Comparison of ENCODE assay signal across 28 mouse cellular contexts in the genomic region with DNA sequence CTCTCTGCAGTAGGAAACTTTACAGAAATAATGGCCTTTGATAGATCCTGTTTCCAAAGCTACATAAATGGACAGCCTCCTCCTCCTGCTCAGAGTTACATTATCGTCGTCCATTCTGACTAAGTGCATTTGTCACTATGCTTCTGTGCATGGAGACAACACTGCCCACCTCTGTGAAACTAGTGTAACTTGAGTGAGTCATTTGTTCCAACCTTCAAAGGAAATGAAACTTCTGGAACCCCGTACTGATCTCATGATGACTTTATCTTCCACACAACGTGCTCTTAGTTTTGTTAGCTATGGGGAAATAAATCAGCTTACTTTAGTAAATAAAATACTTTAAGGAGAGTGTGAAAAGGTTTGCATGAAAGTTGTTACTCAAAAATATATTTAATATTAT. TPM values are rescaled to one million over a fixed set of nuclear protein-coding genes. Genes with fewer than 3 reads are reported as not detected.
"Had no signal": no experiment of that assay in that cellular context is flagged by ENCODE, and none has a peak within 500 bp of the region (broad histone marks: within the 10 kb centered on the region; RNA-seq: fewer than 3 reads in every experiment).

No protein-coding gene starts in this region.

- DNase-seq: gastrocnemius, postnatal 14 days; gastrocnemius, postnatal 36 days; heart, adult 11 months; heart, adult 2 months; heart, postnatal 14 days; heart, postnatal 36 days; kidney, adult 11 months; kidney, adult 2 months; kidney, adult 9 months; kidney, postnatal 14 days; kidney, postnatal 36 days; layer of hippocampus, adult 9-11 months; layer of hippocampus, postnatal 36 days; left cerebral cortex, postnatal 4 days had no signal

- H3K4me1 ChIP-seq: intestine, embryonic 15.5 days; kidney, embryonic 15.5 days; limb, embryonic 13.5 days; limb, embryonic 15.5 days; liver, embryonic 12.5 days had no signal

- H3K4me3 ChIP-seq: heart, adult 2 months; heart, embryonic 13.5 days; heart, embryonic 15.5 days; intestine, embryonic 15.5 days; kidney, embryonic 15.5 days; limb, embryonic 13.5 days; limb, embryonic 15.5 days; liver, embryonic 12.5 days had no signal

- ATAC-seq: hindbrain, embryonic 16.5 days; inflammation-experienced regulatory T-cells, adult 6 months; intestine, embryonic 15.5 days; liver, embryonic 12.5 days had no signal

- H3K27ac ChIP-seq: heart, adult 2 months; heart, embryonic 13.5 days; heart, embryonic 15.5 days; hindbrain, embryonic 14.5 days; intestine, embryonic 15.5 days; kidney, embryonic 15.5 days; kidney, postnatal 0 days; limb, embryonic 13.5 days; limb, embryonic 15.5 days; liver, embryonic 12.5 days; liver, embryonic 14.5 days had no signal

- H3K27me3 ChIP-seq: heart, embryonic 13.5 days; heart, embryonic 15.5 days; intestine, embryonic 15.5 days; kidney, embryonic 15.5 days; limb, embryonic 13.5 days; limb, embryonic 15.5 days; liver, embryonic 12.5 days had no signal

- H3K9ac ChIP-seq: heart, embryonic 13.5 days; heart, embryonic 15.5 days; hindbrain, embryonic 14.5 days; intestine, embryonic 15.5 days; kidney, embryonic 15.5 days; limb, embryonic 13.5 days; limb, embryonic 15.5 days; liver, embryonic 12.5 days; liver, embryonic 14.5 days had no signal

- H3K36me3 ChIP-seq: heart, embryonic 13.5 days; heart, embryonic 15.5 days; intestine, embryonic 15.5 days; kidney, embryonic 15.5 days; limb, embryonic 13.5 days; limb, embryonic 15.5 days; liver, embryonic 12.5 days had no signal

- H3K9me3 ChIP-seq: heart, embryonic 13.5 days; heart, embryonic 15.5 days; intestine, embryonic 15.5 days; kidney, embryonic 15.5 days; limb, embryonic 13.5 days; limb, embryonic 15.5 days; liver, embryonic 12.5 days had no signal

- H3K4me2 ChIP-seq: heart, embryonic 11.5 days; heart, embryonic 13.5 days; heart, embryonic 15.5 days; hindbrain, embryonic 14.5 days; intestine, embryonic 15.5 days; kidney, embryonic 15.5 days; limb, embryonic 13.5 days; limb, embryonic 15.5 days; liver, embryonic 12.5 days had no signal

RNA-seq across cellular contexts. Expression of a gene that starts 50.1 kb away (rescaled TPM):
- total RNA-seq: hematopoietic stem cell, adult 5-6 weeks had no signal
